Mouse (Mus musculus) frontal cortex, postnatal 10 days (tissue): ENCODE results near the gene Tagln2.

Experiments
- DNase-seq, 2 experiments: peaks; one replicate each; pipeline ENCODE4 v3.0.0; 2022; ENCODE audit warnings: low spot score in 2 of 2, mixed read lengths in 1 of 2

Tagln2 gene

DNA sequence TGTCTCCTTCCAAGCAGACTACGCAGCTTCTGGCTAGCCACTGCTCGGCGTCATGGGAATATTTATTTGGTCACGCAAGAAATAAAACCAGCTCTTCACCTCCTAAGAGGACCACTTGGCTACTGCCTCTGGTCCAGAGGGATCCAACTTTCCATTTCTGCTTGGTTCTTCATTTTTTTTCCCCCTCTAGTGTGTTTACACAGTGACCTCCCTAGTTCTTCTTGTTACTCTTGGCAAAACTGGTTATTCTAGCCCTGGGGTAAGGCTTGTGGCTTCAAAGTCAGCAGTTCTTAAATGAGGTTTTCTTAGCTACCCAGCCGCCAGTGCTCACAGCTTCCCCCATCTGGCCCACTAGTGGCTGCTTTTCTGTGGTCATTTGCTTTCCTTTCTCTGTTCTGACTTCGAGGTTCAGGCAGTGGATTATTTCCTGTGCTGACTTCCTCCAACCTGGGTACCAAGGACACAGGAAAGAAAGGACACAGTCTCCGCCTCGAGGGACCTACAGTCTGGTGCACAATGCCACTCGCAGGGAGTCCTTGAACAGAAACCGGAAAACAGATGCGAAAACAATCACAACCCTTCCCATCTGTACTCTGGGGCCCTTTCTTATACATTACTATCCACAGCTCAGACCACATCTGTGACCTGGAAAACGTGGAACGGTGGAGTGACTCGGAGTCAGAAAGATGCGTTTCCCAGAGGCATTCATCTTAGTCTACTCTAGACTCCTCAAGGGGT, 25.3 kb downstream of the Tagln2 start:
- DNase-seq: no peak

- DNase-seq: no peak
Measured at GRCm38 (mm10) chr1:172525971-172526370, 26.1 kb downstream of the Tagln2 start.

- DNase-seq: no peak
Measured at GRCm38 (mm10) chr1:172526380-172527081, 26.7 kb downstream of the Tagln2 start.

GRCm38 (mm10) chr1:172527431-172527830, 27.6 kb downstream of the Tagln2 start:
- no peak for DNase-seq

DNA sequence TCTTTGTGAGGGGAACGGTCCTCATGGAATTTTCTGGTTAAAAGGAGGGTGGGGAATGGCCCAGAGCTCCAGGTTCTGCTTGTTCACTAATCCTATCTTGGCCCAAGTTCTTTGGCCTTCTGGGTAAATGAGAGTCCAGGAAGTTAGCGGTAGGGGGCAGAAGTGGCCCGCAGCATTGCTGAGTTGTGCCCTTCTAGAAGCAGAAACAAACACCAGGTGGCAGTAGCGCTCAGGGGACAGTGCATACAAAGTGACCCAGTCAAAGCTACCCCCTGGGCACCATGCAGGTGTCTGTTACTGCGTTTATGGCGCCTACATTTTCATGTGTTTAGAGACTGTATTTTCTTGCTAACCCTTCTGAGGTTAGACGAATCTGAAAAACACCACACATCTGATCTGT, 28.9 kb downstream of the Tagln2 start:
- peak; percentile 63 to 84 for DNase-seq

DNA sequence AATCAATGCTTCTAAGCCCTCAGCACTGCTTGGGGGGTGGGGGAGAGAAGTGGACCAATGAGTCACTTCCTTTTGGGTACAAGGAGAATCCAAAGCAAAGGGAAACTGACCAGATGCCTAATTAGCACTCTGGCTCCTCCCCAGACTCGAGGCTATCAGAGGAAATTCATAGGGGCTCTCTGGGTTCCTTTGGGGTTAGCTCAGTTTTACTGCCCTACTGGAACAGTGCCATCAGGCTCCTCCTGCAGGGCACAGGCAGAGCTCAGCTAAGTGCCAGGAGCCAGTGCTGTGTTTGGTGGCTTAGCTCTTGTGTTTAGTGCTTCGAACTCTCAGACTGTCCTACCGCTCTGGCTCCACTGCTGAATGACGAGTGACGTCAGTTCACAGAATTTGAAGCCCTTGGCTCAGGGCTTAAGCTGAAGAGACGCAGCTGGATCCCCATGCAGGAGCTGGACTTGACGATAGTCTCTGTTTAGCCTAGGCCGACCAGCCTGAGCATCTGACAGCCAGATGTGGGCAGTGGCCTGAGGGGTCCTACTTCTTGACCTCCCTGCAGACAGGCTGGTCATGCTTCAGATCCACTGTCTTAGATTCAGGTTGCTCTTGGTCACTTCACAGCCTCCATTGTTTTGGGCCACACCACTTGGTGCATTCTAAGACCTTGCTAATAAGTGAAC, 30.8 kb downstream of the Tagln2 start:
- DNase-seq: no peak

DNA sequence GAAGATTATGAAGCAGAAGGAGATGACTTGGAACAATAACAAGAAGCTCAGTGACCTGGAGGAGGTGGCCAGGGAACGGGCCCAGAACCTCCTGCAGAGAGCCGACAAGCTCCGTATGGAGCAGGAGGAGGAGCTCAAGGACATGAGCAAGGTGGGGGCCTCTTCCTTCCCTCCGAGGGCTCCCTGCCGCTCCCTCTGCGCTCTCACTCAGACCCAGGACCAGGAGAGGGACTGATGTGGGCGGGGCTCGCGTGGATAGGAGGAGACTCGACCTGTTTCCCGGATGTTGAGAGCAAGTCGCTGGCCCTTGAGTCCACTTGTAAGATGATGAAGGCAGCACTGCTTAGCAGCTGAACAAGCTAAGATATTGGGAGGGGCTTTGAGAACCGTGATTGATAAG, 32.7 kb downstream of the Tagln2 start:
- DNase-seq: no peak

GRCm38 (mm10) chr1:172535116-172535515, 35.3 kb downstream of the Tagln2 start:
- no peak for DNase-seq

- no peak for DNase-seq
Measured at GRCm38 (mm10) chr1:172539827-172540226, 40.0 kb downstream of the Tagln2 start.

GRCm38 (mm10) chr1:172540283-172540820, 40.5 kb downstream of the Tagln2 start:
- DNase-seq: no peak

DNA sequence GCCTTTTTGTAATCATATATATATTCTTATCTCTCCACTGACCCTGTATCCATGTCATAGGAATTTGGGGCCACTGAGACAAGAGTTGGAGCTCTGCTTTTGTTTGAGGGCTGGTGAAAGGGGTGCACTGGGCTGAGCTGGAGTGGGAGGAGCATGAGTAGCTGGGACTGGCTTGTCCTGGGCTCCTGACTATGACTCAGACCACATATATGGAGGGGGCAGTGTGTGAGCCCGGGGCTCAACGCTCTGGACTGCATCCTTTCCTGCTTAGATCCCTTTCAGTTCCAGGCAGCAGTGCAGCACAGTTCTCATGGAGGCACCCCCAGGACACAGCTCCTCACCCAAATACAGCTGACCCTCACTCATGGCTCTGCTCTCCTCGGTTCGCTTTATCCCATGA, 46.2 kb downstream of the Tagln2 start:
- DNase-seq: no peak

DNA sequence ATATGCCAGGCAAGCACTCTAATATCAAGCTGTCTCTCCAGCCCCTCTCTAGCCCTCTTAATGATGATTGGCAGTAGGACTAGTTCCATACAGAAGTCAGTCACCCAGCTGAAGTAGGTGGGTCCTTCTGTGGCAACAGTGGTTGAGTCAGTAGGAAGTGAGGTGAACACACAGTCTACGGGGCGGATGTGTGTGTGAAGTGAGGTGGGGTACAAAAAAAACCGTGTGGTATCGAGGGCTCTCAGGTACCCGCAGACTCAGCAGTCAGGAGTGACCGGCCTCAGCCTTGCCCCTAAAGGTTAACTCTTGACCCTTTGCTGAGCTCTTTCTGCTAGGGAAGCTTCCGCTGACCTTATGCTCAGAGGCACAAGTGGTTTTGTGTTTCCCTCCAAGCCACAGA, 48.7 kb downstream of the Tagln2 start:
- no peak for DNase-seq

- no peak for DNase-seq
Measured at GRCm38 (mm10) chr1:172549314-172549713, 49.5 kb downstream of the Tagln2 start.

DNA sequence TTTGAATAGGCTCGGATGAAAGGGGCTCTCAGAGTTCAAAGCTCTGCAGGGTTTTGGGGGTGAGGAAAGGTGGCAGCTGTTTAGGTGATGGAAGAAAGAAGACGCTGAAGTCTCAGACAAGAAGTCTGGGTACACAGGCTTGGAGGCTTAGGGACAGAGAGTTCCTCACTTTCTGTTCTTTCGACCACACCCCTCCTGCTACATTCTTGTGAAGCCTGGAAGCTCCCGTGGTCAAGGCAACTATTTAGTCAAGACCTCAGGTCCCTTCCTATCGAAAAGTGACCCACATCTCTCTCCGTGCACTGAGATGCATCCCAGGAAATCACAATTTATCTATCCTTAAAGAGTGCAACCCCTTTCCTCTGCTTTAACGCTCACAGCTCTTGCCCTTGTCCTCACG, 49.9 kb downstream of the Tagln2 start:
- DNase-seq: no peak

GRCm38 (mm10) chr1:172550551-172550951, 50.7 kb downstream of the Tagln2 start:
- DNase-seq: peak in 1 of 2 experiments; percentile 27

DNA sequence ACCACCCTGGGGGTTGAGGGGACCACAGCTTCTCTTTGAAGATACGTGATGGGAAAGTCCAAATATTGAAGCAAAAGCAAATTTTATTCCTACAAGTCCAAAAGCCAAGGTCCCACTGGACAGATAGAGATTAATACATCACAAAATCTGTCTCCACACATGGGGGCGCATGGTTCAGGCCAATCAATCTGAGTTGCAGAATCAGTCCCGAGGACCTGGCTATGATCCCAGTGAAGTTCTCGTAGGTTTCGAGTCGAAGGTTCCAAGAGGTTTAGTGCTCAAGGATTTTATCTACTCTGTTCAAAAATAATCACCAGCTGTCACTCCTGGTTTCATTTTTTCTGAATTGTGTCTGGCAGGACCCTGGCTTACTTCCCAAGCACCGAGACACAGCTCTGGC, 51.2 kb downstream of the Tagln2 start:
- DNase-seq: no peak

DNA sequence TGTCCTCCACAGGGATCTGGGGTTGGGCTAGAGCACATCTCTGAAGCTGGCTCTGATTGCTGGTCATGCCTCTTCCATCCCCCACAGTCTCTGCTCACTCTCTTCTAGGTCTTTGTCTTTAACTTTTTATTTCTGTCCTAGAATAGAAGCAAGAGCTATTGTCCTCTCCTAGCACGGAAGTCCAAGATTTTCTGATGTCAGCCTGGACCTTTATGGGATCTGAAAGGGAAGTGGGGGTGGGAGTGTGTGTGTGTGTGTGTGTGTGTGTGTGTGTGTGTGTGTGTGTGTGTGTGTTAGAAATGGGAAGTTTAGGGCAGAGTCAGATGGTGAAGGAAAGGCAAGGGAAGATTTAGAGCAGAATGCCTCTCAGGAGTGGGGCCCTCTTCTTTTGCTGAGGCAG, 52.8 kb downstream of the Tagln2 start:
- DNase-seq: no peak

GRCm38 (mm10) chr1:172555638-172556037, 55.8 kb downstream of the Tagln2 start, which contains the start of gene Vsig8:
Gene Vsig8 (plus strand): TSS chr1:172555938.
- DNase-seq: no peak
